Mouse (Mus musculus) ES-E14 (cell line): ENCODE data around the gene Slc35e4. TPM values are rescaled to one million over a fixed set of nuclear protein-coding genes. Genes with fewer than 3 reads are reported as not detected.

ENCODE experiments used
- DNase-seq: peaks from one replicate; pipeline ENCODE4 v3.0.0-alpha.2; 2013; ENCODE audit warnings: low read depth, low spot score
- H3K27ac ChIP-seq: 2 replicates; pipeline ENCODE4 v1.5.1; 2012; ENCODE audit warnings: low read depth, mild to moderate bottlenecking, low read length, moderate library complexity, mixed read lengths; ENCODE audit not compliant: poor library complexity, insufficient read depth, severe bottlenecking
- H3K36me3 ChIP-seq: 2 replicates; pipeline ENCODE4 v1.6.1; 2012; ENCODE audit warnings: mild to moderate bottlenecking, low read length, moderate library complexity, mixed read lengths; ENCODE audit not compliant: control insufficient read depth, poor library complexity, insufficient read depth, severe bottlenecking
- H3K4me1 ChIP-seq, 2 experiments: fragments of 150-350 bp in 1 of 2; sonication (generic) in 1 of 2; 2 replicates each; pipeline ENCODE4 v1.6.1; 2012; ENCODE audit warnings: low read length in 2 of 2, mild to moderate bottlenecking in 1 of 2, mixed read lengths in 1 of 2; ENCODE audit not compliant: control insufficient read depth in 2 of 2, insufficient read depth in 2 of 2, poor library complexity in 1 of 2
- H3K4me3 ChIP-seq, 2 experiments: fragments of 150-350 bp in 1 of 2; sonication (generic) in 1 of 2; 2 replicates each; pipeline ENCODE4 v1.5.1; 2012; ENCODE audit warnings: low read length in 2 of 2, low read depth in 1 of 2, mild to moderate bottlenecking in 1 of 2, mixed read lengths in 1 of 2; ENCODE audit not compliant: insufficient read depth in 1 of 2, poor library complexity in 1 of 2, severe bottlenecking in 1 of 2
- H3K9ac ChIP-seq: 2 replicates; pipeline ENCODE4 v1.6.1; 2012; ENCODE audit warnings: low read depth, mild to moderate bottlenecking, low read length, mixed read lengths; ENCODE audit not compliant: poor library complexity, insufficient read depth, severe bottlenecking
- H3K9me3 ChIP-seq: fragments of 150-350 bp; sonication (generic); 2 replicates; pipeline ENCODE4 v1.6.1; 2012; ENCODE audit warnings: low read depth, mild to moderate bottlenecking, low read length; ENCODE audit not compliant: control insufficient read depth, insufficient read depth
- CHD2 ChIP-seq: IDR thresholded peaks from 2 replicates; pipeline ENCODE4 v1.6.1; 2014; ENCODE audit warnings: mild to moderate bottlenecking, low read depth, low read length, inconsistent platforms
- HCFC1 ChIP-seq: IDR thresholded peaks from 2 replicates; pipeline ENCODE4 v1.6.1; 2012; ENCODE audit warnings: low read length, inconsistent platforms, borderline replicate concordance; ENCODE audit not compliant: insufficient read depth
- MAFK ChIP-seq: IDR thresholded peaks from 2 replicates; pipeline ENCODE4 v1.6.1; 2014; ENCODE audit warnings: mild to moderate bottlenecking, low read depth, low read length, inconsistent platforms; ENCODE audit not compliant: insufficient read depth
- ZC3H11A ChIP-seq: IDR thresholded peaks from 2 replicates; pipeline ENCODE4 v1.6.1; 2012; ENCODE audit warnings: low read depth, mild to moderate bottlenecking, inconsistent platforms, low read length, borderline replicate concordance
- ZNF384 ChIP-seq: IDR thresholded peaks from 2 replicates; pipeline ENCODE4 v1.6.1; 2012; ENCODE audit warnings: low read depth, low read length, inconsistent platforms
- in situ Hi-C, 2 experiments: fragments of 600-800 bp; cut with MboI; formaldehyde crosslinking; loops; one replicate each; pipeline ENCODE4 v1.15.1; 2025; ENCODE audit warnings: low sequenced_read_pairs in 2 of 2, inconsistent platforms in 1 of 2; ENCODE audit not compliant: unreplicated experiment in 2 of 2
- total RNA-seq: library from RNA; depleted of rRNA; stranded (reverse); fragments of 300-350 nt; gene quantifications from 2 replicates; pipeline ENCODE4 v1.2.3, GENCODE M21; 2012

Gene Slc35e4
- total RNA-seq, 1 experiment, result 18.2 TPM

- peak within 1 kb of the TSS; percentile 22; the same call in 1 of the 2 replicates for H3K27ac ChIP-seq
Measured at GRCm38 (mm10) chr11:3931511-3932211, 17.2 kb upstream of the Slc35e4 start, which contains the start of gene Tcn2. TSS of gene Tcn2 (minus strand) at chr11:3932159.

DNA sequence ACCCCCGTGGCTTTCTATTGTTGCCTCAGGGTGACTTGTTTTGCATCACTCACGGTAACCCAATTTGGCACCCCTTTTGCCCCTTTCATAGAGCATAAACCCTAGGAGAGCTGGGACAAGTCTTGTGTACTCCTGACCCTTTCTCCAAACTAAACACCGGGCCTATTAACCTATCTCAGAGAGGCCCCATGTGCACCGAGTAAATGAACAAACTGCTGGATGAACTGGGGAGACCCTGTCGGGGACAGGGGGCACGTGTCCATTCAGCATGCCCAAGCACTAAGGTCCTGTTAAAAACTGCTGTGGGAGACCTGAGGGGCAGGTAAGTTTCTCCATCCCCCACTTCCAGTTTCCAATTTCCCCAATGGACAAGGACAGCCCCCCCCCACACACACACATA, 16.5 kb upstream of the Slc35e4 start:
- in situ Hi-C loops, result no loop called here
- H3K9me3 ChIP-seq, result no peaks in the 10 kb centered on the region
- no peak overlapping the region for H3K9ac ChIP-seq
- TF ChIP-seq HCFC1 (no peak), ZNF384 (no peak), ZC3H11A (no peak), MAFK (no peak), CHD2 (no peak)
- peaks cover 4 to 14% of the 10 kb centered on the region in 2 experiments; a peak in 3 of 4 replicates for H3K4me1 ChIP-seq
- peaks cover 2% of the 10 kb centered on the region; the same call in 1 of the 2 replicates for H3K36me3 ChIP-seq
- H3K4me3 ChIP-seq, result peak overlapping the region; percentile 69 to 75; a peak in 3 of 4 replicates
- no peak overlapping the region for H3K27ac ChIP-seq
- DNase-seq, result no peak

More at GRCm38 (mm10) chr11:3931511-3932211, 17.2 kb upstream of the Slc35e4 start, which contains the start of gene Tcn2:
- Histone ChIP-seq H3K36me3 (0 out of 2 replicates have a peak, but pooled peaks cover 2% of the 10 kb centered on the region), H3K4me3 (peak within 1 kb of the TSS; percentile 69 to 75), H3K9ac (peak within 1 kb of the TSS; percentile 46), H3K4me1 (peaks cover 4 to 16% of the 10 kb centered on the region in 2 experiments; a peak in 3 of 4 replicates), H3K9me3 (no peaks in the 10 kb centered on the region)
- DNase-seq, result peak; percentile 78
- in situ Hi-C loops, result no loop called here
- TF ChIP-seq MAFK, result no peak

DNA sequence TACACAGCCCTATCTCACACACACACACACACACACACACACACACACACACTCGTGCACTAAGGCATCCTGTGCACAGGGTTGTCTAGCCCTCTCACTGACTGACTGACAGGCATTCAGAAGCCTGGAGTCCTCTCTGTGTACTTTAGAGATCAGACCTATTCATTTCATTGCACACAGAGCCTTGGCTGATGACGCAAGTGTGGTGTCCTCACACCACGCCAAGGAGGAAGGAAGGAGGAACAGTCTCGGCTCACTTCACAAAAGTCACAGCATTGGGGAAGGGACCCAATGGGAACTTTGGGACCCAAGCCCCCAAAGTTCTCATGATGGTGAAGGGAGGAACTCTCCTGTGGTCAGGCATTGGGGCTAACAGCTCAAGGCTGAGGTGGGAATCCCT, 15.6 kb upstream of the Slc35e4 start:
- no peak for DNase-seq
- Histone ChIP-seq H3K9me3 (no peaks in the 10 kb centered on the region), H3K4me1 (peaks cover 4 to 14% of the 10 kb centered on the region in 2 experiments; a peak in 3 of 4 replicates), H3K9ac (no peak overlapping the region), H3K36me3 (peaks cover 2% of the 10 kb centered on the region; the same call in 1 of the 2 replicates), H3K27ac (no peak overlapping the region), H3K4me3 (no peak overlapping the region)
- in situ Hi-C loops, result no loop called here
- TF ChIP-seq HCFC1 (no peak), ZNF384 (no peak), CHD2 (no peak), MAFK (no peak), ZC3H11A (no peak)

GRCm38 (mm10) chr11:3925916-3926315, 11.5 kb upstream of the Slc35e4 start:
- peaks cover 0 to 3% of the 10 kb centered on the region in 2 experiments; a peak in 2 of 4 replicates for H3K4me1 ChIP-seq
- TF ChIP-seq CHD2, result no peak
- no peak for TF ChIP-seq ZNF384
- no peak for TF ChIP-seq ZC3H11A
- TF ChIP-seq MAFK, result no peak
- no peak for TF ChIP-seq HCFC1
- H3K9ac ChIP-seq, result no peak overlapping the region
- peaks cover 13% of the 10 kb centered on the region; the same call in 1 of the 2 replicates for H3K36me3 ChIP-seq
- no peak overlapping the region for H3K4me3 ChIP-seq
- no peak for DNase-seq
- H3K9me3 ChIP-seq, result no peaks in the 10 kb centered on the region
- no peak overlapping the region for H3K27ac ChIP-seq
- in situ Hi-C loops, result no loop called here
